Mouse (Mus musculus): ENCODE measurements around the gene Zic1. TPM values are rescaled to one million over a fixed set of nuclear protein-coding genes. Genes with fewer than 3 reads are reported as not detected.

Zic1 gene
- total RNA-seq, 1 experiment from 2014 or later = not detected

GRCm38 (mm10) chr9:91386502-91386890, 20.9 kb upstream of the Zic1 start:
- no peak for ATAC-seq (replicated peaks in 1 of 2; ENCODE audit: insufficient read depth in 1 of 2, low FRiP score in 2 of 2, low TSS enrichment in 1 of 2, low read depth in 1 of 2, poor library complexity in 2 of 2, severe bottlenecking in 2 of 2)

GRCm38 (mm10) chr9:91385561-91386430, 20.2 kb upstream of the Zic1 start:
- ATAC-seq (replicated peaks in 1 of 2; ENCODE audit: insufficient read depth in 1 of 2, low FRiP score in 2 of 2, low TSS enrichment in 1 of 2, low read depth in 1 of 2, poor library complexity in 2 of 2, severe bottlenecking in 2 of 2) = no peak

- no peak for ATAC-seq (replicated peaks in 1 of 2; ENCODE audit: insufficient read depth in 1 of 2, low FRiP score in 2 of 2, low TSS enrichment in 1 of 2, low read depth in 1 of 2, poor library complexity in 2 of 2, severe bottlenecking in 2 of 2)
Measured at GRCm38 (mm10) chr9:91384693-91385560, 19.3 kb upstream of the Zic1 start.

GRCm38 (mm10) chr9:91384136-91384500, 18.5 kb upstream of the Zic1 start:
- 0 out of 4 replicates have a peak, but pooled peaks of 1 of the 2 experiments have one; percentile 17 for ATAC-seq (replicated peaks in 1 of 2; ENCODE audit: insufficient read depth in 1 of 2, low FRiP score in 2 of 2, low TSS enrichment in 1 of 2, low read depth in 1 of 2, poor library complexity in 2 of 2, severe bottlenecking in 2 of 2)

GRCm38 (mm10) chr9:91383441-91384135, 18.0 kb upstream of the Zic1 start:
- ATAC-seq (replicated peaks in 1 of 2; ENCODE audit: insufficient read depth in 1 of 2, low FRiP score in 2 of 2, low TSS enrichment in 1 of 2, low read depth in 1 of 2, poor library complexity in 2 of 2, severe bottlenecking in 2 of 2) = no peak

- no peak for ATAC-seq (replicated peaks in 1 of 2; ENCODE audit: insufficient read depth in 1 of 2, low FRiP score in 2 of 2, low TSS enrichment in 1 of 2, low read depth in 1 of 2, poor library complexity in 2 of 2, severe bottlenecking in 2 of 2)
Measured at GRCm38 (mm10) chr9:91382471-91383255, 17.1 kb upstream of the Zic1 start.

GRCm38 (mm10) chr9:91382111-91382379, 16.4 kb upstream of the Zic1 start:
- no peak for ATAC-seq (replicated peaks in 1 of 2; ENCODE audit: insufficient read depth in 1 of 2, low FRiP score in 2 of 2, low TSS enrichment in 1 of 2, low read depth in 1 of 2, poor library complexity in 2 of 2, severe bottlenecking in 2 of 2)

GRCm38 (mm10) chr9:91381284-91382110, 15.9 kb upstream of the Zic1 start:
- ATAC-seq (replicated peaks in 1 of 2; ENCODE audit: insufficient read depth in 1 of 2, low FRiP score in 2 of 2, low TSS enrichment in 1 of 2, low read depth in 1 of 2, poor library complexity in 2 of 2, severe bottlenecking in 2 of 2) = peak; percentile 17 to 25; a peak in 1 of 4 replicates

GRCm38 (mm10) chr9:91380458-91380914, 14.9 kb upstream of the Zic1 start:
- no peak for ATAC-seq (replicated peaks in 1 of 2; ENCODE audit: insufficient read depth in 1 of 2, low FRiP score in 2 of 2, low TSS enrichment in 1 of 2, low read depth in 1 of 2, poor library complexity in 2 of 2, severe bottlenecking in 2 of 2)

GRCm38 (mm10) chr9:91379781-91380457, 14.3 kb upstream of the Zic1 start:
- no peak for ATAC-seq (replicated peaks in 1 of 2; ENCODE audit: insufficient read depth in 1 of 2, low FRiP score in 2 of 2, low TSS enrichment in 1 of 2, low read depth in 1 of 2, poor library complexity in 2 of 2, severe bottlenecking in 2 of 2)

- ATAC-seq (replicated peaks in 1 of 2; ENCODE audit: insufficient read depth in 1 of 2, low FRiP score in 2 of 2, low TSS enrichment in 1 of 2, low read depth in 1 of 2, poor library complexity in 2 of 2, severe bottlenecking in 2 of 2) = no peak
Measured at GRCm38 (mm10) chr9:91379300-91379635, 13.7 kb upstream of the Zic1 start.

- ATAC-seq (replicated peaks in 1 of 2; ENCODE audit: insufficient read depth in 1 of 2, low FRiP score in 2 of 2, low TSS enrichment in 1 of 2, low read depth in 1 of 2, poor library complexity in 2 of 2, severe bottlenecking in 2 of 2) = 0 out of 4 replicates have a peak, but pooled peaks of 1 of the 2 experiments have one; percentile 19
Measured at GRCm38 (mm10) chr9:91378411-91379299, 13.0 kb upstream of the Zic1 start.

GRCm38 (mm10) chr9:91377873-91378150, 12.2 kb upstream of the Zic1 start:
- no peak for ATAC-seq (replicated peaks in 1 of 2; ENCODE audit: insufficient read depth in 1 of 2, low FRiP score in 2 of 2, low TSS enrichment in 1 of 2, low read depth in 1 of 2, poor library complexity in 2 of 2, severe bottlenecking in 2 of 2)

- no peak for ATAC-seq (replicated peaks in 1 of 2; ENCODE audit: insufficient read depth in 1 of 2, low FRiP score in 2 of 2, low TSS enrichment in 1 of 2, low read depth in 1 of 2, poor library complexity in 2 of 2, severe bottlenecking in 2 of 2)
Measured at GRCm38 (mm10) chr9:91377036-91377872, 11.6 kb upstream of the Zic1 start.
